Mouse (Mus musculus): Measurements from ENCODE around the gene Fhl2.

Gene Fhl2

GRCm38 (mm10) chr1:43110556-43110955 lies 86.2 kb downstream of the Fhl2 start:
- in situ Hi-C loops (cut with MboI, MseI): no loop called here

DNA sequence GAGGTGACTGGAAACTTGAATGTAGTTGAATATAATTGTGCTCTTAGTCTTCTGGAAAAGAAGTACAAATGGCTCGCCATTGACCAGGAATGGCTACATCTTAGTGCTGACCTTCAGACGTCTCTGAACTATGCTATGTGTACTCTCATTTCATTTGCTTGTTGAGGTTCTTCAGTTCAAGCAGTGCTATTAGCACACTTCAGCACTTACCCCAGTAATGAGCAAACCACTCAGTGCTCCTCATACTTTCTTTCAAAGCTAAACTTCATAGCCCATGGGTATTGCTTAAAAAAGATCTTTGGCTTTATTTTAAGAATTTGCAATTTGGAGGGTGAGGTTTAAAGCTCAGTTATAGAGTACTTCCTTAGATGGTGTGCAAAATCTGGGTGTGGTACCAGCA lies 88.1 kb downstream of the Fhl2 start:
- in situ Hi-C loops (cut with MboI, MseI): no loop called here

- in situ Hi-C loops (cut with MboI, MseI): no loop called here
These were observed 98.5 kb downstream of the Fhl2 start, which contains the start of the genes Tgfbrap1 and AI597479 for GRCm38 (mm10) chr1:43098031-43098984. Gene Tgfbrap1, minus strand, starts transcription at chr1:43098637. Gene AI597479, plus strand, starts transcription at chr1:43098710.

- in situ Hi-C loops (cut with MboI, MseI): no loop called here
These were observed 102.6 kb downstream of the Fhl2 start for GRCm38 (mm10) chr1:43094206-43094605.

DNA sequence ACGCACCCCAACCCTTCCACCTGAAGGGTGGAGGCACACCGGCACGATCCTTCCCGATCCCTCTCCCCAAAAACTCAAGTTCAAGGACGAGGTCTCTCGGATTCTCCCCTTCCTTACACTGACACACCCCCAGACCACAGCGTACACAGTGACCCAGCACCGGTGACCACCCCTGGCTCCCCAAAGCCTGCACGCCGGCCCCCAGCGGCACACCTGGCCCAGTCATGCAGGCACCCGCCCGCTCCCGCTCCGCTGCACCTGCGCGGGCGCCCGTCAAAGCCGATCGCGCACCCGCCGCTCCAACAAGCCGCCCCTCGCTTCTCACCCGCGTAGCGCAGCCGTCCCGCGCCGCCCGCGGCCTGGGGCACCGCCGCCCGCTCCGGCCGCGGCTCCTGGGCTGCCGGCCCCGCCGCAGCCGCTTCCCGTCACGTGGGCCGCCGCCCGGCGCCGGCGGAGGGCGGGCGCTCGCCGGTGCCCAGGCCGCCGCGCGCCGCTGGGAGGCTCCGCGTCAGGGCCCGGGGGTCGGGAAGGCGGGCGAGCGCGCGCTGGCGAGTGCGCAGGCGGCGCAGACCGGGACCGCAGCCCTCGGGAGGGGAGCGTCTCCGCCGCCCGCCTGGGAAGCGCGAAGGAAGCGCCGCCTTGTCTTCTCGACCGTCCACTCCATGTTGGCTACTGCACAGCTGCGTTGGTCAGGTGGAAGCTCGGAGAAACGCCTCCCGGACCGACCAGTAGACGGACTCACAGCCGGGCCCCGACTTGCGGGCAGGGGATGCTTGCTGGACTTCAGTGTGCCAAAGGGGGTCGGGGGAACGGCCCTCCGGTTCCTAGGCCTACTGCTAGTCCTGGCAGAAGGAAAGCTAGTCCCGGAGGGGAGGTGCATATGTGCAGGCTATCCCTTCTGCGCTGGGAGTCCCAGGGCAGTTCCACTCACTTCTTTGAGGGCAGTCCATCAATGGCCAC lies 104.4 kb downstream of the Fhl2 start:
- in situ Hi-C loops (cut with MboI, MseI): no loop called here

DNA sequence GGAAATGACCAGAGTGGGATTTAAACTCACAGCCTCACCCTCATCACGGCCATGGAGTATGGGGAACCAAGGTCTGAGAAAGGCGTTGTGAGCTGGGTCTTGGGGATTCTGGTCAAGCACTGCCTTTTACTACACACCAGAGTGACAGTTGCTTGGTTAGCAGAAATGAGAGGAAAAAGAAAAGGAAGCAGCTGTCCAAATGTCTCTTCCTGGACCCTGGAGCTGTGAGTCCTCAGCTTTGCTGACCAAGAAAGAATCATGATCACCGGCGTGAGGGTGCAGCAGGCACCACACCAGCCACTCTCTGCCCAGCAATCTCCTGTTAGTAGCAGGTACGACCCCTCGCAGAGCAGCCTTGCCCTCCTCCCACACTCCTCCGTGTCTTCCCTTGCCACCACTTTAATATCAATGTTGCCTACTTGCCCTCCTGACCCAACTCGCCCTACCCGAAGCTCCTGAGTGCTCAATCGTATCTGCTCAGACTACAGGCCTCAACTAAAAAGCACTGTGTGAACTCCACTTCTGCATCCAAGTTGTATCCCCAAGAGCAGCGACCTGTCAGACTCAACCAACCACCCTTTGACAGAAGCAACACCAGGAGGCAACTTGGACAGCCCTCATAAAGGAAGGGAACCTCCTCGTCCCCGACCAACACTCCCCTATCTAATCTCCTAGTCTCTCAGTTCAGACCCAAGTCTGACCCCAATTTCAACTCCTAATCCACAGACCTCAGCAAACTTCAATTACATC lies 105.3 kb downstream of the Fhl2 start:
- in situ Hi-C loops (cut with MboI, MseI): no loop called here

DNA sequence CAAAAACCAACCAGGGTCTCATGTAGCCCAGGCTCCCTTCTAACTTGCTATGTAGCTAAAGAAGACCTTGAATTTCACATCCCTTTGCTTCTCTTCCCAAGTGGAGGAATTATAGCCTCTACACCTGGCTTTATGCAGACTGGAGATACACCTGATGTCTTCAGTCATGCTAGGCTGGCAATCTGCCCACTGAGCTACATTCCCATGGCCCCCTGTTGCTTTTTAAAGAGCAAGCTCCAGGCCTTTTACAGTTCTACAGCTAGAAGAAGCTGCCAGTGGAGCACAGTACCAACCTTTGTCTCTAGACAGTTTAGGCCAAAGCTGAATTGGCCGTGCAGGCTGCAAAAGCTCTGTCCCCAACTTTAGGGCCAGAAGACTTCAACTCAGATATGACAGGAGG lies 106.4 kb downstream of the Fhl2 start:
- in situ Hi-C loops (cut with MboI, MseI): no loop called here

DNA sequence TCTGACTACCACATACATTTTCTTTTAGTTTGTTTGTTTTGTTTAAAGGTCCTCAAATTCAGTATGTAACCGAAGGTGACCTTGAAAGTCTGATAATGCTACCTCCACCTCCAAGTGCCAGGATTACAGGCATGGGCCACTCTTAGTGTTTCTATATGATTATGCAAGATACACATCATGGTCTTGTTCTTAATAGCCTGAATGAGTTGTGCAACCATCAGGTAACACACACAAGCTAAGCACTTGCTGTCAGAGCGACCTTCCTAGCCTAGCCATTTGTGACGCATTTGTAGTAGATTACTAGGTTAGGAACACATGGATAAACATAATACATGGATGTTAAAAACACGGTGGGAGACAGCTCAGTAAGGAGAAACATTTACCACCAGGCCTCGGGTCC lies 113.8 kb downstream of the Fhl2 start:
- in situ Hi-C loops (cut with MboI, MseI): no loop called here

- in situ Hi-C loops (cut with MboI, MseI): no loop called here
These were observed 118.7 kb downstream of the Fhl2 start for GRCm38 (mm10) chr1:43078124-43078523.

DNA sequence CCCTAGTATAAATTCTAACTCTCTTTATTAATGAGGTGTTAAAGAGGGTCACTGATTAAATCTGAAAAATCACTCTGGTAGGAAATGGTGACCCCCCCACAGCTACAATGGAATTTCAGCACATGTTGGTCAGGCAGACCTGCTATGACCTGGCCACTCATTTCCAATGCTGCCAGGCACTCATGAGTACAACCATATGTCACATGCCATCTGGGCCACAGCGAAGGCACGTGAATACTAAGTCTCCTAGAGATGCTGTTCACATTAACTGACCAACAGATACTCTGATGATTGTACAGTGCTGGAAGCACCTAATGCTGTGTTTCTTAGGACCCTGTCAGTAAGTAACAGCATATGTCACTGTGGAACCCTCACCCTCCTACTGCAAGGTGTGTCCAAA lies 122.0 kb downstream of the Fhl2 start:
- in situ Hi-C loops (cut with MboI, MseI): no loop called here
